Mouse (Mus musculus): ENCODE data around the gene Cdc37l1. TPM values are rescaled to one million over a fixed set of nuclear protein-coding genes. Genes with fewer than 3 reads are reported as not detected.

Gene Cdc37l1
- polyA plus RNA-seq, 1 experiment from 2014 or later = 45.4 TPM

- 10% methylated on average over 11 of the region's 11 CpGs for WGBS
- Histone ChIP-seq H3K27ac (no peak overlapping the region), H3K4me2 (peak overlapping the region; percentile 46), H3K9me3 (no peaks in the 10 kb centered on the region), H3K36me3 (no peaks in the 10 kb centered on the region), H3K4me1 (peaks cover 18% of the 10 kb centered on the region), H3K9ac (0 out of 2 replicates have a peak overlapping the region, but pooled peaks have one; percentile 6), H3K27me3 (no peaks in the 10 kb centered on the region), H3K4me3 (peak overlapping the region; percentile 17)
- ATAC-seq (ENCODE audit: insufficient number of reproducible peaks, insufficient read depth, low FRiP score, low TSS enrichment, low read depth) = no peak
These were observed 76.9 kb downstream of the Cdc37l1 start for GRCm38 (mm10) chr19:29066981-29067471.

DNA sequence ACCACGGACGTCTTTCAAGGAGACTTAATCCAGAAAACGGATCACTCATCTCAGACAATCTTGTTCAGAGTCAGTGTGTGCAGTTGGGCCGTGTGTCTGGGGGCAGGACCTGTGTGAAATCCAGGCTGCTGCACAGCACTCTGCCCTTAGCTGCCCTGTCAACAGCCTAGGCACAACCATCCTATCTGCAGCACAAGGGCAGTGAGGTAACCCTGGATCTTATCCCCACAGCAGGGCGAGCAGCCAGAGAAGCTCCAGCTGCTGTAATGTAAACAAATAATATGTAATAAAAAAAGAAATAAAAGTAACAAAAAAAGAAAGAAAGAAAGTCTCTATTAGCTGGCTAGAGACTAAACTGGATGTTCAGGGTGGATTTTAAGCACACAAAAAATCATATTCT, 79.0 kb downstream of the Cdc37l1 start:
- Histone ChIP-seq H3K27me3 (no peaks in the 10 kb centered on the region), H3K9me3 (no peaks in the 10 kb centered on the region), H3K4me2 (no peak overlapping the region), H3K4me1 (peaks cover 13% of the 10 kb centered on the region), H3K36me3 (no peaks in the 10 kb centered on the region), H3K4me3 (no peak overlapping the region), H3K27ac (no peak overlapping the region), H3K9ac (no peak overlapping the region)
- no peak for ATAC-seq (ENCODE audit: insufficient number of reproducible peaks, insufficient read depth, low FRiP score, low TSS enrichment, low read depth)
- WGBS = 71% methylated on average over 5 of the region's 5 CpGs

DNA sequence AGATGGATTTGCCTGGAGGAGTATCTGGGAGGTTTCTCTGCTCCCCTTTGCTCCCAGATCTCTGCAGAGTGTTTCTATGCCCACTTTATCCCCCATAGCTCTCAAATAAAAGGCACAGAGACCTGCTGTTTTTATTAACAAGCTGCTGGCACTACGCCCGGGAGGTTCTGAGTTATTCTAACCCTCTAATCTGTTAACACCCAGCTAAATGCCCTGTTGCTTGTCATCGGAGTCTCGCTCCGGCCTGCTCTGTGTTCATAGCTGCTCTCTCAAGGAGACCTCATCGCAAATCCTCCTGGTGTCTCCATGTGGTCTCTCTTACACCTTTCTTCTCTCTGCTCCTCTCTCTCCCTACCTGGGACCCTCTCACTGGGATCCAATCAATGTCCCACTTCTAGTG, 84.7 kb downstream of the Cdc37l1 start:
- Histone ChIP-seq H3K4me3 (no peak overlapping the region), H3K9ac (no peak overlapping the region), H3K36me3 (no peaks in the 10 kb centered on the region), H3K4me1 (peaks cover 7% of the 10 kb centered on the region), H3K9me3 (no peaks in the 10 kb centered on the region), H3K27ac (no peak overlapping the region), H3K4me2 (no peak overlapping the region), H3K27me3 (no peaks in the 10 kb centered on the region)
- WGBS = 66% methylated on average over 6 of the region's 6 CpGs
- ATAC-seq (ENCODE audit: insufficient number of reproducible peaks, insufficient read depth, low FRiP score, low TSS enrichment, low read depth) = no peak

Other genes with a start within 250 kb of the Cdc37l1 start
- 2.2 TPM in 2 replicates for gene Slc1a1, start 155.3 kb upstream of the Cdc37l1 start, polyA plus RNA-seq (2015; fragmentation: Nextera tagmentation; extraction: Ambion mirVana)
- 6.4 and 6.8 TPM in 2 replicates for gene Plpp6, start 26.4 kb upstream of the Cdc37l1 start, polyA plus RNA-seq (2015; fragmentation: Nextera tagmentation; extraction: Ambion mirVana)
- gene 4430402I18Rik, start 22.6 kb upstream of the Cdc37l1 start, polyA plus RNA-seq (2015; fragmentation: Nextera tagmentation; extraction: Ambion mirVana) = 0.30 and 0.77 TPM in 2 replicates
- gene Ak3, start 57.6 kb downstream of the Cdc37l1 start, polyA plus RNA-seq (2015; fragmentation: Nextera tagmentation; extraction: Ambion mirVana) = 68.8 and 72.8 TPM in 2 replicates
- gene Rcl1, start 111.0 kb downstream of the Cdc37l1 start, polyA plus RNA-seq (2015; fragmentation: Nextera tagmentation; extraction: Ambion mirVana) = 60.4 and 67.0 TPM in 2 replicates